Mouse (Mus musculus): Measurements from ENCODE around the gene Rab30. TPM values are rescaled to one million over a fixed set of nuclear protein-coding genes. Genes with fewer than 3 reads are reported as not detected.

Gene Rab30
- polyA plus RNA-seq, 1 experiment from 2014 or later = 19.1 TPM

- Histone ChIP-seq H3K27ac (ENCODE audit: low read depth, low read length) (no peak overlapping the region), H3K9ac (ENCODE audit: low read length) (no peak overlapping the region), H3K9me3 (ENCODE audit: control insufficient read depth, low read length) (no peaks in the 10 kb centered on the region), H3K36me3 (ENCODE audit: control insufficient read depth, insufficient read depth, low read length) (no peaks in the 10 kb centered on the region), H3K4me2 (ENCODE audit: low read depth, low read length, severe bottlenecking) (no peak overlapping the region), H3K4me3 (ENCODE audit: low read depth, low read length) (no peak overlapping the region), H3K27me3 (ENCODE audit: control insufficient read depth, insufficient read depth, low read length) (no peaks in the 10 kb centered on the region), H3K4me1 (replicated peaks; ENCODE audit: control insufficient read depth, insufficient read depth, low read length) (no peaks in the 10 kb centered on the region; the same call in 1 of the 2 replicates)
- no peak for ATAC-seq (replicated peaks; ENCODE audit: low FRiP score)
- DNase-seq (ENCODE audit: low spot score) = no peak
- 74% methylated on average over 3 of the region's 3 CpGs for WGBS
These were observed 128.8 kb downstream of the Rab30 start for GRCm38 (mm10) chr7:92870161-92870560.

- H3K9ac ChIP-seq (ENCODE audit: low read length) = no peak overlapping the region
- DNase-seq (ENCODE audit: low spot score) = no peak
- H3K4me3 ChIP-seq (ENCODE audit: low read depth, low read length) = no peak overlapping the region
- no peak overlapping the region for H3K27ac ChIP-seq (ENCODE audit: low read depth, low read length)
- H3K4me2 ChIP-seq (ENCODE audit: low read depth, low read length, severe bottlenecking) = no peak overlapping the region
- no peaks in the 10 kb centered on the region for H3K36me3 ChIP-seq (ENCODE audit: control insufficient read depth, insufficient read depth, low read length)
- WGBS = 92% methylated on average over 4 of the region's 4 CpGs
- H3K4me1 ChIP-seq (replicated peaks; ENCODE audit: control insufficient read depth, insufficient read depth, low read length) = peaks cover 8% of the 10 kb centered on the region
- H3K27me3 ChIP-seq (ENCODE audit: control insufficient read depth, insufficient read depth, low read length) = no peaks in the 10 kb centered on the region
- ATAC-seq (replicated peaks; ENCODE audit: low FRiP score) = no peak
- H3K9me3 ChIP-seq (ENCODE audit: control insufficient read depth, low read length) = no peaks in the 10 kb centered on the region
These were observed 130.2 kb downstream of the Rab30 start for GRCm38 (mm10) chr7:92871596-92871995.

DNA sequence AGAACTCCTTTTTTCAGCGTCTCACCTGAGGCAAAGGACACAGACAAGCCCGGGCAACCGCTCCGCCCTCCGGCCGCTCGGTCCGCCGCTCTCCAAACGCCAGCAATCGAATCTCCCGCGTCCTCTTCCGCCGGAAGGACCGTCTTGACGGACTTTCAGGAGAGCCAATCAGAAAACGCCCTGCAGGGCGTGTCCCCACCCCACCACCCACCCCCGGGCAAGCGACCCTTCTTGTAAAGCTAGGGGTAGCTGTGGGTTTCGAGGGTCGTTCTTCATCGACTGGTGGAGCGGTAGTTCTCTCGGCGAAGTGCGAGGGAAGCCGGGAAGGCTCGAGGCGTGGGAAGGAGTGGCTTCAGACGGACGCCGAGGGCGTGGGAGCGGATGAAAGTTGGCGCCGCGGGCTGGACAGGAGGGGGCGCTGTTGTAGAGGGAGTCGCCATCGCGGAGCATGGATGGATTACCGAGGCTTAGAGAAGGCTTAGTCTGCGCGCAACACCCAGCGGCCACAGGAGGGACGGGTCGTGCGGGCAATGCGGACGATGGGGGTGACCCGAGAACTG, 132.8 kb downstream of the Rab30 start, which contains the start of the genes Ddias and Prcp:
TSS of gene Ddias (minus strand) at position 132 of the 560 bp plus-strand sequence.
TSS of gene Prcp (plus strand) at position 355 of the 560 bp plus-strand sequence.
- Histone ChIP-seq H3K9ac (ENCODE audit: low read length) (peak within 1 kb of the TSS; percentile 83), H3K36me3 (ENCODE audit: control insufficient read depth, insufficient read depth, low read length) (no peaks in the 10 kb centered on the region), H3K9me3 (ENCODE audit: control insufficient read depth, low read length) (no peaks in the 10 kb centered on the region), H3K27me3 (ENCODE audit: control insufficient read depth, insufficient read depth, low read length) (no peaks in the 10 kb centered on the region), H3K27ac (ENCODE audit: low read depth, low read length) (peak within 1 kb of the TSS; percentile 98), H3K4me2 (ENCODE audit: low read depth, low read length, severe bottlenecking) (peak within 1 kb of the TSS; percentile 72), H3K4me1 (replicated peaks; ENCODE audit: control insufficient read depth, insufficient read depth, low read length) (peaks cover 8% of the 10 kb centered on the region), H3K4me3 (ENCODE audit: low read depth, low read length) (peak within 1 kb of the TSS; percentile 63)
- under 1% methylated on average over 53 of the region's 53 CpGs for WGBS
- ATAC-seq (replicated peaks; ENCODE audit: low FRiP score) (peak; percentile 88), DNase-seq (ENCODE audit: low spot score) (peak; percentile 95)

DNA sequence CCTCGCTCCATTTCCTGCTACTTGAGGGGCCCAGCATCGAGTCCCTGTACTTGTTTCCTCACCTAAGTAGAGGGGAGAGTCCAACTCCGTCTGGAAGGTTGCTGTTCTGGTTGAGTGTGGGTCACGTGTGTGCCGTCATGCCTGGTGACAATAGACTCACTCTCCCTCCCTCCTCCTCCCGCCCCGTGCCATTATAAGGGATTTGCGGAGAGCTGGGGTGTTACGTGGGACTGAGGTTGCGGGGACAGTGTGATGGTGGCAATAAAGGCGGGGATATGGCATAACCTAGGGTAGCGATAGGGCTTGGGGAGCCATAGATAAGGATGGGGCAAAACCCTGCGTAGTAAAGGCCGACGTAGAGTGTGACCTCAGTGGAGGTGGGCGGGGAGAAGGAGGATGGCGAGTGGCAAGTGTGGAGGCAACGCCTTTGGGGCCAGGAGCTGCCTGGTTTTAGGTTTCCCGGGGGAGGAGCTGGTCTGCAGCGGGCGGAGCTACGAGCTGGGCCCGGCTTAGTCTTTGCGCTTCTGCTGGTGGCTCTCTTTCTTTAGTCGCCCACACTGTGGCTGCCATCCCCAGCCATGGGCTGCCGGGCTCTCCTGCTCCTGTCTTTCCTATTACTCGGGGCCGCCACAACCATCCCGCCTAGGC, 133.5 kb downstream of the Rab30 start:
- WGBS = under 1% methylated on average over 29 of the region's 29 CpGs
- no peaks in the 10 kb centered on the region for H3K36me3 ChIP-seq (ENCODE audit: control insufficient read depth, insufficient read depth, low read length)
- no peaks in the 10 kb centered on the region for H3K27me3 ChIP-seq (ENCODE audit: control insufficient read depth, insufficient read depth, low read length)
- H3K9ac ChIP-seq (ENCODE audit: low read length) = peak overlapping the region; percentile 83
- ATAC-seq (replicated peaks; ENCODE audit: low FRiP score) (peak; percentile 92), DNase-seq (ENCODE audit: low spot score) (peak; percentile 93)
- H3K4me2 ChIP-seq (ENCODE audit: low read depth, low read length, severe bottlenecking) = peak overlapping the region; percentile 72
- H3K4me1 ChIP-seq (replicated peaks; ENCODE audit: control insufficient read depth, insufficient read depth, low read length) = peaks cover 8% of the 10 kb centered on the region
- peak overlapping the region; percentile 98 for H3K27ac ChIP-seq (ENCODE audit: low read depth, low read length)
- no peaks in the 10 kb centered on the region for H3K9me3 ChIP-seq (ENCODE audit: control insufficient read depth, low read length)
- H3K4me3 ChIP-seq (ENCODE audit: low read depth, low read length) = peak overlapping the region; percentile 63

- H3K4me2 ChIP-seq (ENCODE audit: low read depth, low read length, severe bottlenecking) = peak overlapping the region; percentile 72
- peak overlapping the region; percentile 83 for H3K9ac ChIP-seq (ENCODE audit: low read length)
- no peak overlapping the region for H3K27ac ChIP-seq (ENCODE audit: low read depth, low read length)
- H3K4me1 ChIP-seq (replicated peaks; ENCODE audit: control insufficient read depth, insufficient read depth, low read length) = peaks cover 8% of the 10 kb centered on the region
- no peaks in the 10 kb centered on the region for H3K9me3 ChIP-seq (ENCODE audit: control insufficient read depth, low read length)
- WGBS = 49% methylated on average over 3 of the region's 3 CpGs
- H3K36me3 ChIP-seq (ENCODE audit: control insufficient read depth, insufficient read depth, low read length) = no peaks in the 10 kb centered on the region
- peak overlapping the region; percentile 63 for H3K4me3 ChIP-seq (ENCODE audit: low read depth, low read length)
- ATAC-seq (replicated peaks; ENCODE audit: low FRiP score) (no peak), DNase-seq (ENCODE audit: low spot score) (no peak)
- H3K27me3 ChIP-seq (ENCODE audit: control insufficient read depth, insufficient read depth, low read length) = no peaks in the 10 kb centered on the region
These were observed 134.7 kb downstream of the Rab30 start for GRCm38 (mm10) chr7:92876066-92876465.

GRCm38 (mm10) chr7:92876538-92876937, 135.1 kb downstream of the Rab30 start:
- ATAC-seq (replicated peaks; ENCODE audit: low FRiP score) (no peak), DNase-seq (ENCODE audit: low spot score) (no peak)
- Histone ChIP-seq H3K9me3 (ENCODE audit: control insufficient read depth, low read length) (no peaks in the 10 kb centered on the region), H3K4me1 (replicated peaks; ENCODE audit: control insufficient read depth, insufficient read depth, low read length) (peaks cover 8% of the 10 kb centered on the region), H3K27me3 (ENCODE audit: control insufficient read depth, insufficient read depth, low read length) (no peaks in the 10 kb centered on the region), H3K4me3 (ENCODE audit: low read depth, low read length) (no peak overlapping the region), H3K27ac (ENCODE audit: low read depth, low read length) (no peak overlapping the region), H3K4me2 (ENCODE audit: low read depth, low read length, severe bottlenecking) (peak overlapping the region; percentile 32; the same call in 1 of the 2 replicates), H3K9ac (ENCODE audit: low read length) (0 out of 2 replicates have a peak overlapping the region, but pooled peaks have one; percentile 5), H3K36me3 (ENCODE audit: control insufficient read depth, insufficient read depth, low read length) (no peaks in the 10 kb centered on the region)
- 63% methylated on average over 7 of the region's 7 CpGs for WGBS

DNA sequence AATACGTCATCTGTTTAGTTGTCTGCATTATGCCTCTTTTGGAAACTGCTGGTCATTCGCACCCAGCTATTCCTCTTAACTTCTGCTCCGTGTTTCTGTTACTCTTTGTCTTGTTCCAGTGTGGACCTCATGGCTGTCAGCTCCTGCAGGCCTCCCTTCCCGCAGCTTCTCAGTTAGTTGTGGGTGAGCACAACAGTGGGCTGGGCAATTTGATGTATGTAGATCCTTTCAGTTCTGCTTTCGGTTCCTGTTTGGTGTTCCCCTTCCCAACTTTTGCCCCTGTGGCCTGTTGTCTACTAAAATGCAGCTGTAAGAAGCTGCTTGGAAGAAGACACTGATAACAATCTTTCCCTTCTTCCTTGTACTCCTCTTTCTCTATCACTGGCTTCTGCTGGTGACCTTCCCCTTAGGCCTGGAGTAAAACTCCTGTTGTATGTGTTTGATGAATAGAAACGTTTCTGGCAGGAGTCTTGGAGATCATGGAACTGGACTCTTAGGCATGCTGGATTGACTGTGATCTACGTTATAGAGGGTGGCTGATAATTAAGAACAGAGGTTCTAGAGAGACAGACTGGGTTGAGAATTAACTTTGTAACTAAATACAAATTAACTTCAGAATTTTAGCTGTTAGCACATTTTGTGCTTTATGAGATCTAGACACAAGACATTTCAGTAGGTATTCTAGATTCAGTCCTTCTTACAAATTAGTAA, 137.3 kb downstream of the Rab30 start:
- Histone ChIP-seq H3K27ac (ENCODE audit: low read depth, low read length) (no peak overlapping the region), H3K9me3 (ENCODE audit: control insufficient read depth, low read length) (no peaks in the 10 kb centered on the region), H3K4me1 (replicated peaks; ENCODE audit: control insufficient read depth, insufficient read depth, low read length) (peaks cover 8% of the 10 kb centered on the region), H3K27me3 (ENCODE audit: control insufficient read depth, insufficient read depth, low read length) (no peaks in the 10 kb centered on the region), H3K4me3 (ENCODE audit: low read depth, low read length) (no peak overlapping the region), H3K9ac (ENCODE audit: low read length) (no peak overlapping the region), H3K36me3 (ENCODE audit: control insufficient read depth, insufficient read depth, low read length) (no peaks in the 10 kb centered on the region), H3K4me2 (ENCODE audit: low read depth, low read length, severe bottlenecking) (no peak overlapping the region)
- DNase-seq (ENCODE audit: low spot score) (no peak), ATAC-seq (replicated peaks; ENCODE audit: low FRiP score) (no peak)
- WGBS = 86% methylated on average over 7 of the region's 7 CpGs

DNA sequence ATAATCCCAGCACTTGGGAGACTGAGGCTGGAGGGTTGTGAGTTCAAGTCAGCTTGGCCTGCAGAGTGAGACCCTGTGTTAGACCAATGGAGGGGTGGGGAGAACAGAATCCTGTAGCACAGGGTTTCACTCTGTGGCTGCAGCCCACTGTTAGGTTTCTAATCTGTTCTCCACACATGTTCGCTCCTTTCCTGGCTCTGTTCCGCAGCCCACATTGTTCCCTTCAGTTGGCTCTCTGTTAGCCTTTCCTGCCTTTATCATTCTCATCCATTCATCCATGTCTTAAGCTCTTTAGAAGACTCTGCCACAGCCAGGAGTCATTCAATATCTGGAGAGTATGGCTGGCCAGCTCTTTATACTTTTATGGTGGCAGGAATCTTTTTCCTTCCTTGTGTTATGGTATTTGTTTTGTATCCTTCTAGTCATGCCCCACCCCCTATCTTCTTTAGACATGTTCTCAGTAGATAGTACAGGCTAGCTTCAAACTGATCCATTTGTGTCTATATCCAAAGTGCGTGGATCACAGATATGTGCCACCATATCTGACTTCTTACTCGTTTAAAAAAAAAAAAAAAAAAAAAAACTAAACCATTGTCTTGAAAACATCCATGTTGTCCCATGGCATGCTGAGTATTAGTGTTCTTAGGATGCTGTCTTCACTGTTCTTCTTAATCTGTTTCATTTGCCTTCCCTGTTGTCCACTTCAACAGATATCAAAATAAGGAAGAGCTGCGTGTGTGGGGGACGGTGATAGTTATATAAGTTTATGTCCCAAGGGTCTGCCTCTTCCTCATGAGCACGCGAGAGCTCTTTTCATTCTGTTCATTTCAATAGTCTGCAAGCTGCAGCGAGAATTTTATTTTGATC, 142.7 kb downstream of the Rab30 start:
- ATAC-seq (replicated peaks; ENCODE audit: low FRiP score) (no peak), DNase-seq (ENCODE audit: low spot score) (no peak)
- Histone ChIP-seq H3K9ac (ENCODE audit: low read length) (no peak overlapping the region), H3K9me3 (ENCODE audit: control insufficient read depth, low read length) (no peaks in the 10 kb centered on the region), H3K4me3 (ENCODE audit: low read depth, low read length) (no peak overlapping the region), H3K4me2 (ENCODE audit: low read depth, low read length, severe bottlenecking) (no peak overlapping the region), H3K36me3 (ENCODE audit: control insufficient read depth, insufficient read depth, low read length) (no peaks in the 10 kb centered on the region), H3K4me1 (replicated peaks; ENCODE audit: control insufficient read depth, insufficient read depth, low read length) (no peaks in the 10 kb centered on the region), H3K27ac (ENCODE audit: low read depth, low read length) (no peak overlapping the region), H3K27me3 (ENCODE audit: control insufficient read depth, insufficient read depth, low read length) (no peaks in the 10 kb centered on the region)
- WGBS = 84% methylated on average over 9 of the region's 9 CpGs
